Mouse (Mus musculus) CH12.LX (cell line): ENCODE results near the gene Ric8b. TPM values are rescaled to one million over a fixed set of nuclear protein-coding genes. Genes with fewer than 3 reads are reported as not detected.

Source experiments
- DNase-seq: peaks from one replicate; pipeline ENCODE4 v3.0.0-alpha.2; 2013; ENCODE audit errors: extremely low read depth
- H3K27ac ChIP-seq: 2 replicates; pipeline ENCODE4 v1.5.1; 2012; ENCODE audit warnings: low read depth, mild to moderate bottlenecking, control low read depth, moderate library complexity; ENCODE audit not compliant: insufficient read depth
- H3K27me3 ChIP-seq: replicated peaks from 2 replicates; pipeline ENCODE3; 2012; ENCODE audit warnings: inconsistent platforms
- H3K36me3 ChIP-seq, 2 experiments: replicated peaks in 1 of 2; 2 replicates each; pipeline versions ENCODE3 to v1.6.1; 2012; ENCODE audit warnings: inconsistent platforms in 1 of 2, low read length in 1 of 2, mild to moderate bottlenecking in 1 of 2, mixed read lengths in 1 of 2, moderate library complexity in 1 of 2; ENCODE audit not compliant: control insufficient read depth in 1 of 2, insufficient read depth in 1 of 2
- H3K4me1 ChIP-seq, 2 experiments: 2 replicates each; pipeline ENCODE4 v1.6.1; 2012; ENCODE audit warnings: inconsistent platforms in 1 of 2, moderate library complexity in 1 of 2; ENCODE audit not compliant: insufficient read depth in 2 of 2, control insufficient read depth in 1 of 2
- H3K4me2 ChIP-seq: 2 replicates; pipeline ENCODE4 v1.6.1; 2012; ENCODE audit warnings: low read depth, mild to moderate bottlenecking, control low read depth; ENCODE audit not compliant: poor library complexity, insufficient read depth, severe bottlenecking
- H3K4me3 ChIP-seq, 3 experiments: fragments of 150-350 bp in 1 of 3; sonication (generic) in 1 of 3; replicated peaks in 1 of 3; 2 replicates each; pipeline versions ENCODE3 to v1.5.1; 2011 to 2012; ENCODE audit warnings: low read depth in 2 of 3, low read length in 2 of 3, mild to moderate bottlenecking in 2 of 3, moderate library complexity in 2 of 3, control low read depth in 1 of 3, improper control_type of control experiment in 1 of 3, inconsistent platforms in 1 of 3, mixed read lengths in 1 of 3; ENCODE audit not compliant: poor library complexity in 1 of 3
- H3K79me2 ChIP-seq: replicated peaks from 2 replicates; pipeline ENCODE4 v1.6.1; 2012; ENCODE audit warnings: mild to moderate bottlenecking, moderate library complexity; ENCODE audit not compliant: control insufficient read depth, poor library complexity, insufficient read depth, severe bottlenecking; ENCODE audit errors: extremely low read depth
- H3K9ac ChIP-seq: 2 replicates; pipeline ENCODE4 v1.6.1; 2012; ENCODE audit warnings: low read depth, mild to moderate bottlenecking, control low read depth, moderate library complexity; ENCODE audit not compliant: insufficient read depth
- H3K9me3 ChIP-seq: replicated peaks from 2 replicates; pipeline ENCODE3; 2012; ENCODE audit warnings: low read length, inconsistent platforms, mixed read lengths
- BHLHE40 ChIP-seq: IDR thresholded peaks from 2 replicates; pipeline ENCODE4 v1.6.1; 2011; ENCODE audit warnings: mild to moderate bottlenecking, low read depth, low read length, improper control_type of control experiment
- CHD1 ChIP-seq: IDR thresholded peaks from 2 replicates; pipeline ENCODE4 v1.6.1; 2012; ENCODE audit warnings: low read depth, low read length, improper control_type of control experiment, inconsistent platforms
- CHD2 ChIP-seq: IDR thresholded peaks from 2 replicates; pipeline ENCODE4 v1.6.1; 2011; ENCODE audit warnings: low read length, improper control_type of control experiment
- CTCF ChIP-seq, 2 experiments: IDR thresholded peaks in 1 of 2; conservative IDR thresholded peaks in 1 of 2; 2 replicates each; pipeline ENCODE4 v1.5.1; 2011 to 2012; ENCODE audit warnings: low read depth in 2 of 2, low read length in 2 of 2, improper control_type of control experiment in 1 of 2, inconsistent platforms in 1 of 2, mild to moderate bottlenecking in 1 of 2, moderate library complexity in 1 of 2
- ELF1 ChIP-seq: IDR thresholded peaks from 2 replicates; pipeline ENCODE4 v1.6.1; 2014; ENCODE audit warnings: low read depth, mild to moderate bottlenecking, inconsistent platforms, low read length, improper control_type of control experiment
- ETS1 ChIP-seq: conservative IDR thresholded peaks from 2 replicates; pipeline ENCODE4 v1.6.1; 2012; ENCODE audit warnings: low read depth, mild to moderate bottlenecking, inconsistent platforms, low read length, improper control_type of control experiment, moderate library complexity
- GABPA ChIP-seq: IDR thresholded peaks from 2 replicates; pipeline ENCODE4 v1.6.1; 2012; ENCODE audit warnings: low read depth, low read length, improper control_type of control experiment, inconsistent platforms; ENCODE audit not compliant: insufficient replicate concordance
- IRF4 ChIP-seq: IDR thresholded peaks from 2 replicates; pipeline ENCODE4 v1.6.1; 2014; ENCODE audit warnings: low read depth, mild to moderate bottlenecking, inconsistent platforms, low read length, improper control_type of control experiment
- JUND ChIP-seq: conservative IDR thresholded peaks from 2 replicates; pipeline ENCODE4 v1.6.1; 2011; ENCODE audit warnings: low read depth, low read length, improper control_type of control experiment
- KAT2A ChIP-seq: IDR thresholded peaks from 2 replicates; pipeline ENCODE4 v1.6.1; 2012; ENCODE audit warnings: low read length, improper control_type of control experiment, inconsistent platforms; ENCODE audit not compliant: insufficient replicate concordance
- MAX ChIP-seq: IDR thresholded peaks from 2 replicates; pipeline ENCODE4 v1.6.1; 2011; ENCODE audit warnings: low read length, improper control_type of control experiment
- NELFE ChIP-seq: IDR thresholded peaks from 2 replicates; pipeline ENCODE4 v1.6.1; 2011; ENCODE audit warnings: low read depth, low read length, improper control_type of control experiment
- NRF1 ChIP-seq: IDR thresholded peaks from 2 replicates; pipeline ENCODE4 v1.6.1; 2014; ENCODE audit warnings: low read depth, mild to moderate bottlenecking, inconsistent platforms, low read length, improper control_type of control experiment, moderate library complexity
- PAX5 ChIP-seq: IDR thresholded peaks from 2 replicates; pipeline ENCODE4 v1.6.1; 2012; ENCODE audit warnings: low read length, inconsistent platforms, mixed read lengths
- RAD21 ChIP-seq: IDR thresholded peaks from 2 replicates; pipeline ENCODE4 v1.6.1; 2011; ENCODE audit warnings: low read depth, mild to moderate bottlenecking, low read length, improper control_type of control experiment, moderate library complexity
- RCOR1 ChIP-seq: conservative IDR thresholded peaks from 2 replicates; pipeline ENCODE4 v1.6.1; 2012; ENCODE audit warnings: low read depth, mild to moderate bottlenecking, inconsistent platforms, low read length, improper control_type of control experiment
- TCF12 ChIP-seq: IDR thresholded peaks from 2 replicates; pipeline ENCODE4 v1.6.1; 2014; ENCODE audit warnings: low read depth, mild to moderate bottlenecking, inconsistent platforms, low read length, improper control_type of control experiment
- UBTF ChIP-seq: IDR thresholded peaks from 2 replicates; pipeline ENCODE4 v1.6.1; 2012; ENCODE audit warnings: low read depth, mild to moderate bottlenecking, inconsistent platforms, low read length, improper control_type of control experiment, moderate library complexity
- ZMIZ1 ChIP-seq: IDR thresholded peaks from 2 replicates; pipeline ENCODE4 v1.6.1; 2012; ENCODE audit warnings: low read depth, mild to moderate bottlenecking, inconsistent platforms, low read length, improper control_type of control experiment
- dilution Hi-C: fragments of 300-500 bp; cut with MboI; formaldehyde crosslinking; loops from 2 replicates; pipeline ENCODE4 v1.14.3; 2020; ENCODE audit warnings: low sequenced_read_pairs; ENCODE audit not compliant: extremely low pct_unique_long_range_greater_than_20kb, extremely low pct_ligation_motif_present
- in situ Hi-C: fragments of 300-500 bp; cut with MboI; formaldehyde crosslinking; loops from 3 replicates; pipeline ENCODE4 v1.14.3; 2019; ENCODE audit warnings: low sequenced_read_pairs, low pct_ligation_motif_present, low pct_unique_long_range_greater_than_20kb, mixed read lengths
- polyA plus RNA-seq: library from polyadenylated mRNA; unstranded; fragments of >175 nt; gene quantifications from 2 replicates; pipeline ENCODE4 v1.2.1, GENCODE M21; 2012; ENCODE audit warnings: low read depth; ENCODE audit not compliant: insufficient read length
- total RNA-seq, 2 experiments: library from RNA; depleted of rRNA; stranded (reverse); fragments of 300-350 nt in 1 of 2; fragments of >200 nt in 1 of 2; gene quantifications; 2 replicates each; pipeline ENCODE4 v1.2.3; 2012 to 2014

Gene Ric8b
- total and polyA plus RNA-seq, 3 experiments: 4.8 to 9.4 (median 6.3) TPM

GRCm38 (mm10) chr10:85027619-85028175 lies 110.3 kb downstream of the Ric8b start:
- dilution Hi-C loops: no loop called here
- H3K27ac ChIP-seq: no peak overlapping the region

GRCm38 (mm10) chr10:85035131-85035725 lies 117.8 kb downstream of the Ric8b start:
- TF ChIP-seq RCOR1 (no peak), CHD1 (no peak), UBTF (no peak), NRF1 (no peak), PAX5 (no peak), CTCF (conservative IDR thresholded peaks at IDR 0.05 in 1 of 2, IDR thresholded peaks at IDR 0.05 in 1 of 2; ENCODE audit: low read depth in 2 of 2, low read length in 2 of 2) (no peak), IRF4 (no peak), ETS1 (no peak)
- H3K9ac ChIP-seq: no peak overlapping the region
- in situ Hi-C loops (loop anchor here (10.0 to 25.0 kb wide), 2 partner anchors 390 to 523 kb away; no protein-coding TSS in a partner anchor), dilution Hi-C loops (no loop called here)
- no peak for DNase-seq
- H3K4me1 ChIP-seq: peaks cover 5 to 23% of the 10 kb centered on the region in 2 experiments; a peak in 3 of 4 replicates
- H3K27me3 ChIP-seq: no peaks in the 10 kb centered on the region
- no peak overlapping the region for H3K27ac ChIP-seq
- peaks cover 14% of the 10 kb centered on the region for H3K9me3 ChIP-seq
- H3K4me2 ChIP-seq: no peak overlapping the region
- no peaks in the 10 kb centered on the region for H3K36me3 ChIP-seq
- no peaks in the 10 kb centered on the region for H3K79me2 ChIP-seq
- no peak overlapping the region for H3K4me3 ChIP-seq

More at GRCm38 (mm10) chr10:85027619-85028175, 110.3 kb downstream of the Ric8b start:
- Histone ChIP-seq H3K9ac (no peak overlapping the region), H3K9me3 (peaks cover 7% of the 10 kb centered on the region), H3K36me3 (no peaks in the 10 kb centered on the region), H3K79me2 (no peaks in the 10 kb centered on the region), H3K4me1 (no peaks in the 10 kb centered on the region), H3K4me2 (no peak overlapping the region), H3K4me3 (no peak overlapping the region), H3K27me3 (no peaks in the 10 kb centered on the region)
- in situ Hi-C loops: loop anchor here (25.0 kb wide), 1 partner anchor 515 kb away; no protein-coding TSS in a partner anchor
- DNase-seq: no peak
- TF ChIP-seq NELFE: no peak
- no peak for TF ChIP-seq CHD2
- no peak for TF ChIP-seq TCF12
- TF ChIP-seq JUND: no peak
- TF ChIP-seq ZMIZ1: no peak
- TF ChIP-seq BHLHE40: no peak
- no peak for TF ChIP-seq IRF4
- no peak for TF ChIP-seq MAX
- TF ChIP-seq ELF1: no peak
- no peak for TF ChIP-seq RAD21
- no peak for TF ChIP-seq GABPA
- no peak for TF ChIP-seq KAT2A
